Mouse (Mus musculus): ENCODE data around the gene Pomc.

DNA sequence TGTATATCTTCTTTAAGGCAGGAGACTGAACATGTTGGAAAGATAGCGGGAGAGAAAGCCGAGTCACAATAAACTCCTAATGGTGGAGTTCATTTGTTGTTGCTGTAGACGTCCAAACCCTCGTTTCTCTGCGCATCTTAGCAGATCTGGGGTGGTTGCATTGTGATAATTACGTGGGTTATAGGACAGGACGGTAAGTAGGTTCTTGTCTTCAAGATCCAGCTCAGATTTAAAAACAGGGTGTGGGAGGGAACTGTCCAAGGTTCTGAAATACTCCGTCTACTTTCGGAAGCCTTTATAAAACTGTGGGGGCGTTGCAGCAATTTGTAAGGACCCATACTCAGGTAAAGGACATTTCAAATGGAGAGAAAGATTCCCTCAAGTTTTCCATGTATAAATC is 620 bp downstream of the Pomc start:
- TF ChIP-seq POLR2A (IDR thresholded peaks at IDR 0.05; ENCODE audit: insufficient read depth, low read depth, low read length) = no peak
- no peak for TF ChIP-seq CTCF (IDR thresholded peaks at IDR 0.05)
- TF ChIP-seq EP300 (IDR thresholded peaks at IDR 0.05; ENCODE audit: insufficient read depth, low read depth, low read length) = no peak
